Mouse (Mus musculus) gastrocnemius, adult 2 months (tissue): ENCODE measurements around the gene Acer1. TPM values are rescaled to one million over a fixed set of nuclear protein-coding genes. Genes with fewer than 3 reads are reported as not detected.

Experiments
- DNase-seq: peaks from one replicate; pipeline ENCODE4 v3.0.0; 2022
- H3K27ac ChIP-seq: fragments of 200-600 bp; 2 replicates; pipeline ENCODE4 v1.8.1; 2022; ENCODE audit warnings: mild to moderate bottlenecking
- H3K4me3 ChIP-seq: fragments of 200-600 bp; 2 replicates; pipeline ENCODE4 v1.8.1; 2022; ENCODE audit warnings: mild to moderate bottlenecking, moderate library complexity
- CTCF ChIP-seq: fragments of 200-600 bp; IDR thresholded peaks from 2 replicates; pipeline ENCODE4 v1.8.1; 2022; ENCODE audit warnings: antibody characterized with exemption, mild to moderate bottlenecking, moderate library complexity
- intact Hi-C: fragments of 180-260 bp; cut with DNase I; formaldehyde crosslinking; loops from one replicate; pipeline ENCODE4 v1.15.1; 2025
- total RNA-seq, 2 experiments: library from RNA; stranded (reverse); gene quantifications; 2 replicates each; pipeline ENCODE4 v1.2.3; 2021

Acer1 gene
- total RNA-seq, 2 experiments from 2014 or later, result not detected

GRCm38 (mm10) chr17:56985656-56986055, 3.7 kb upstream of the Acer1 start:
- intact Hi-C loops, result loop anchor here (5.0 kb wide), 1 partner anchor 48 kb away; the partner anchor contains the start of gene Mllt1
- no peak for DNase-seq
- no peak for TF ChIP-seq CTCF
- H3K4me3 ChIP-seq, result no peak overlapping the region
- H3K27ac ChIP-seq, result no peak overlapping the region

- intact Hi-C loops, result loop anchor here (5.0 kb wide), 1 partner anchor 48 kb away; the partner anchor contains the start of gene Mllt1
- TF ChIP-seq CTCF, result no peak
- DNase-seq, result no peak
- Histone ChIP-seq H3K27ac (no peak overlapping the region), H3K4me3 (no peak overlapping the region)
Observed at GRCm38 (mm10) chr17:56984886-56985285, 3.0 kb upstream of the Acer1 start.

- Histone ChIP-seq H3K4me3 (no peak overlapping the region), H3K27ac (no peak overlapping the region)
- TF ChIP-seq CTCF, result no peak
- DNase-seq, result no peak
- intact Hi-C loops, result no loop called here
Observed at GRCm38 (mm10) chr17:56981049-56981448, 877 bp downstream of the Acer1 start.

- DNase-seq, result no peak
- no peak for TF ChIP-seq CTCF
- Histone ChIP-seq H3K27ac (no peak overlapping the region), H3K4me3 (no peak overlapping the region)
- intact Hi-C loops, result no loop called here
Observed at GRCm38 (mm10) chr17:56979524-56979923, 2.4 kb downstream of the Acer1 start.

GRCm38 (mm10) chr17:56976531-56977390, 5.2 kb downstream of the Acer1 start:
- TF ChIP-seq CTCF, result no peak
- H3K4me3 ChIP-seq, result no peak overlapping the region
- no peak for DNase-seq
- H3K27ac ChIP-seq, result no peak overlapping the region
- intact Hi-C loops, result no loop called here

GRCm38 (mm10) chr17:56975391-56975790, 6.5 kb downstream of the Acer1 start:
- intact Hi-C loops, result no loop called here
- DNase-seq, result no peak
- Histone ChIP-seq H3K4me3 (no peak overlapping the region), H3K27ac (no peak overlapping the region)
- no peak for TF ChIP-seq CTCF

GRCm38 (mm10) chr17:56974708-56975240, 7.2 kb downstream of the Acer1 start:
- intact Hi-C loops, result no loop called here
- no peak for TF ChIP-seq CTCF

GRCm38 (mm10) chr17:56973956-56974707, 7.8 kb downstream of the Acer1 start:
- intact Hi-C loops, result no loop called here
- H3K27ac ChIP-seq, result no peak overlapping the region
- TF ChIP-seq CTCF, result no peak

More at GRCm38 (mm10) chr17:56974708-56975240, 7.2 kb downstream of the Acer1 start:
- no peak overlapping the region for H3K27ac ChIP-seq
- no peak overlapping the region for H3K4me3 ChIP-seq
- no peak for DNase-seq

GRCm38 (mm10) chr17:56970081-56970480, 11.8 kb downstream of the Acer1 start:
- intact Hi-C loops, result no loop called here
- no peak for DNase-seq
- TF ChIP-seq CTCF, result no peak

More at GRCm38 (mm10) chr17:56973956-56974707, 7.8 kb downstream of the Acer1 start:
- DNase-seq, result no peak
- H3K4me3 ChIP-seq, result no peak overlapping the region

GRCm38 (mm10) chr17:56969321-56969720, 12.6 kb downstream of the Acer1 start:
- no peak for DNase-seq
- intact Hi-C loops, result no loop called here
- Histone ChIP-seq H3K27ac (no peak overlapping the region), H3K4me3 (no peak overlapping the region)
- TF ChIP-seq CTCF, result no peak

More at GRCm38 (mm10) chr17:56970081-56970480, 11.8 kb downstream of the Acer1 start:
- Histone ChIP-seq H3K27ac (no peak overlapping the region), H3K4me3 (no peak overlapping the region)

- no peak for DNase-seq
- intact Hi-C loops, result no loop called here
- Histone ChIP-seq H3K4me3 (no peak overlapping the region), H3K27ac (no peak overlapping the region)
- TF ChIP-seq CTCF, result no peak
Observed at GRCm38 (mm10) chr17:56963646-56964045, 18.3 kb downstream of the Acer1 start.

GRCm38 (mm10) chr17:56962642-56963405, 19.1 kb downstream of the Acer1 start:
- no peak for DNase-seq
- no peak overlapping the region for H3K4me3 ChIP-seq
- no peak for TF ChIP-seq CTCF
- intact Hi-C loops, result no loop called here
- no peak overlapping the region for H3K27ac ChIP-seq
